Mouse (Mus musculus) limb, embryonic 12.5 days (tissue): Measurements from ENCODE around the gene Gm38431. TPM values are rescaled to one million over a fixed set of nuclear protein-coding genes. Genes with fewer than 3 reads are reported as not detected.
"Not testable (repeated sequence)": the region's sequence is repeated elsewhere in the genome, so short reads cannot be mapped to it uniquely, and the experiment has no call there.

ENCODE experiments used
- ATAC-seq: fragments of 200-750 bp; cut with Nextera tagmentation; 2 replicates; pipeline ENCODE4 v1.8.0; 2017; ENCODE audit warnings: low read depth, moderate TSS enrichment; ENCODE audit not compliant: insufficient number of reproducible peaks, insufficient read depth, low FRiP score, low TSS enrichment
- H3K27ac ChIP-seq: fragments of 300-500 bp; sonication (generic); 2 replicates; pipeline ENCODE4 v1.5.1; 2016; ENCODE audit warnings: mild to moderate bottlenecking, moderate library complexity
- H3K27me3 ChIP-seq: fragments of 300-500 bp; sonication (generic); 2 replicates; pipeline ENCODE4 v1.6.1; 2016; ENCODE audit warnings: mild to moderate bottlenecking, moderate library complexity
- H3K36me3 ChIP-seq: fragments of 300-500 bp; sonication (generic); 2 replicates; pipeline ENCODE4 v1.6.1; 2016; ENCODE audit warnings: mild to moderate bottlenecking, moderate library complexity
- H3K4me1 ChIP-seq: fragments of 300-500 bp; sonication (generic); replicated peaks from 2 replicates; pipeline ENCODE4 v1.6.1; 2016
- H3K4me2 ChIP-seq: fragments of 300-500 bp; sonication (generic); 2 replicates; pipeline ENCODE4 v1.6.1; 2016; ENCODE audit warnings: mild to moderate bottlenecking, moderate library complexity
- H3K4me3 ChIP-seq: fragments of 300-500 bp; sonication (generic); replicated peaks from 2 replicates; pipeline ENCODE4 v1.5.1; 2016; ENCODE audit warnings: mild to moderate bottlenecking
- H3K9ac ChIP-seq: fragments of 300-500 bp; sonication (generic); replicated peaks from 2 replicates; pipeline ENCODE4 v1.6.1; 2016; ENCODE audit warnings: mild to moderate bottlenecking, moderate library complexity
- H3K9me3 ChIP-seq: fragments of 300-500 bp; sonication (generic); 2 replicates; pipeline ENCODE4 v1.6.1; 2016; ENCODE audit warnings: mild to moderate bottlenecking, moderate library complexity
- WGBS: fragments of 180-500 bp; shearing (Covaris S2); methylation state at CpG from one replicate; pipeline ENCODE4 v1.1.7; 2016; 5-methylcytosine and 5-hydroxymethylcytosine counted together
- polyA plus RNA-seq: library from polyadenylated mRNA; unstranded; fragments of >200 nt; fragmentation: Nextera tagmentation; extraction: Ambion mirVana; gene quantifications from 2 replicates; pipeline ENCODE4 v1.2.1, GENCODE M21; 2016

Gm38431 gene
- polyA plus RNA-seq, 1 experiment from 2014 or later = 2.8 TPM

- H3K4me3 ChIP-seq = peak within 1 kb of the TSS; percentile 87
- peaks cover 60% of the 10 kb centered on the region for H3K36me3 ChIP-seq
- H3K9ac ChIP-seq = peak within 1 kb of the TSS; percentile 88
- 3% methylated on average over 57 of the region's 58 CpGs for WGBS
- H3K9me3 ChIP-seq = no peaks in the 10 kb centered on the region
- peak within 1 kb of the TSS; percentile 62 for H3K27ac ChIP-seq
- peak; percentile 88 for ATAC-seq
- no peaks in the 10 kb centered on the region for H3K27me3 ChIP-seq
- H3K4me2 ChIP-seq = peak within 1 kb of the TSS; percentile 80
- H3K4me1 ChIP-seq = peaks cover 9% of the 10 kb centered on the region
Measured at GRCm38 (mm10) chr9:21073044-21073840, 18.6 kb downstream of the Gm38431 start, which contains the start of the genes Gm49373 and Fdx1l. Gene Gm49373 (minus strand): TSS chr9:21073096. Gene Fdx1l (minus strand): TSS chr9:21073614.

DNA sequence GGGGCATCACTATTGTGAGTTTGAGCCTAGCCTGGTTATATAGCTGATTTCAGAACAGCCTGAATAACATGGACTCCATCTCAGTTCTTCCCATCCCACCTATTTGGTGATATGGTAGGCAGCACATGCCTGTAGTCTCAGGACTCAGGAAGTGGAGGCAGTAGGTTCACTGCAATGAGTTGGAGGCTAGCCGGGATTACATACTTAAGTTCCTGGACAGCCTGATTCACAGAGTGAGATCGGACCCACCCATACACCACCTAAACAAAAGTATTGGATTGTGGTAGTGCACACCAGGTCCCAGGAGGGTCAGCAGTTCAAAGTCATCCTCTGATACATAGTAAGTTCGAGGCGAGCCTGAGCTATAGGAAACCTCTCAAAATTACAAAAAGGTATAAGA lies 19.2 kb downstream of the Gm38431 start:
- 14% methylated on average over 4 of the region's 4 CpGs for WGBS
- ATAC-seq = no peak
- H3K9ac ChIP-seq = peak overlapping the region; percentile 88
- peaks cover 9% of the 10 kb centered on the region for H3K4me1 ChIP-seq
- peak overlapping the region; percentile 80 for H3K4me2 ChIP-seq
- no peaks in the 10 kb centered on the region for H3K27me3 ChIP-seq
- 0 out of 2 replicates have a peak overlapping the region, but pooled peaks have one; percentile 29 for H3K27ac ChIP-seq
- H3K36me3 ChIP-seq = peaks cover 60% of the 10 kb centered on the region
- no peaks in the 10 kb centered on the region for H3K9me3 ChIP-seq
- peak overlapping the region; percentile 87 for H3K4me3 ChIP-seq

- no peak within 1 kb of the TSS for H3K4me3 ChIP-seq
- WGBS = 82% methylated on average over 27 of the region's 27 CpGs
- no peak within 1 kb of the TSS for H3K27ac ChIP-seq
- no peaks in the 10 kb centered on the region for H3K27me3 ChIP-seq
- ATAC-seq = no peak
- peaks cover 3% of the 10 kb centered on the region for H3K4me1 ChIP-seq
- no peak within 1 kb of the TSS for H3K4me2 ChIP-seq
- H3K9ac ChIP-seq = no peak within 1 kb of the TSS
- H3K36me3 ChIP-seq = peaks cover 64% of the 10 kb centered on the region
- H3K9me3 ChIP-seq = no peaks in the 10 kb centered on the region
Measured at GRCm38 (mm10) chr9:21067006-21067684, 24.7 kb downstream of the Gm38431 start, which contains the start of gene Zglp1. Gene Zglp1 (minus strand): TSS chr9:21067093.

- H3K4me1 ChIP-seq = no peaks in the 10 kb centered on the region
- H3K27me3 ChIP-seq = no peaks in the 10 kb centered on the region
- no peak overlapping the region for H3K9ac ChIP-seq
- ATAC-seq = no peak
- no peak overlapping the region for H3K4me3 ChIP-seq
- WGBS = 79% methylated on average over 2 of the region's 2 CpGs
- H3K36me3 ChIP-seq = peaks cover 51% of the 10 kb centered on the region
- H3K27ac ChIP-seq = no peak overlapping the region
- no peaks in the 10 kb centered on the region for H3K9me3 ChIP-seq
- H3K4me2 ChIP-seq = no peak overlapping the region
Measured at GRCm38 (mm10) chr9:21062928-21063327, 28.9 kb downstream of the Gm38431 start.

- 64% methylated on average over 10 of the region's 10 CpGs for WGBS
- Histone ChIP-seq H3K27me3 (no peaks in the 10 kb centered on the region), H3K36me3 (no peaks in the 10 kb centered on the region), H3K4me3 (no peak overlapping the region), H3K4me2 (no peak overlapping the region), H3K9me3 (no peaks in the 10 kb centered on the region; the same call in 1 of the 2 replicates), H3K9ac (no peak overlapping the region), H3K27ac (no peak overlapping the region), H3K4me1 (no peaks in the 10 kb centered on the region)
- no peak for ATAC-seq
Measured at GRCm38 (mm10) chr9:21051578-21051977, 40.2 kb downstream of the Gm38431 start.

- peaks cover 11% of the 10 kb centered on the region for H3K27me3 ChIP-seq
- no peaks in the 10 kb centered on the region for H3K36me3 ChIP-seq
- 0 out of 2 replicates have a peak, but pooled peaks cover 2% of the 10 kb centered on the region for H3K4me1 ChIP-seq
- ATAC-seq = no peak
- no peak overlapping the region for H3K27ac ChIP-seq
- 82% methylated on average over 3 of the region's 3 CpGs for WGBS
- H3K9me3 ChIP-seq = no peaks in the 10 kb centered on the region; the same call in 1 of the 2 replicates
- no peak overlapping the region for H3K4me2 ChIP-seq
- no peak overlapping the region for H3K4me3 ChIP-seq
- H3K9ac ChIP-seq = no peak overlapping the region
Measured at GRCm38 (mm10) chr9:21045235-21045634, 46.6 kb downstream of the Gm38431 start.

- not testable (repeated sequence) for H3K36me3 ChIP-seq, H3K9ac ChIP-seq, H3K27ac ChIP-seq, H3K4me2 ChIP-seq, H3K9me3 ChIP-seq, ATAC-seq, H3K4me1 ChIP-seq, H3K4me3 ChIP-seq
- WGBS = 73% methylated on average over 1 of the region's 1 CpGs
- peaks cover 16% of the 10 kb centered on the region for H3K27me3 ChIP-seq
Measured at GRCm38 (mm10) chr9:21044785-21045184, 47.0 kb downstream of the Gm38431 start.

GRCm38 (mm10) chr9:21043563-21043962 lies 48.2 kb downstream of the Gm38431 start:
- ATAC-seq = no peak
- H3K27me3 ChIP-seq = peaks cover 28% of the 10 kb centered on the region
- H3K4me1 ChIP-seq = 0 out of 2 replicates have a peak, but pooled peaks cover 2% of the 10 kb centered on the region
- peaks cover 5% of the 10 kb centered on the region; the same call in 1 of the 2 replicates for H3K9me3 ChIP-seq
- H3K36me3 ChIP-seq = no peaks in the 10 kb centered on the region
- H3K9ac ChIP-seq = no peak overlapping the region
- H3K4me2 ChIP-seq = no peak overlapping the region
- no peak overlapping the region for H3K27ac ChIP-seq
- H3K4me3 ChIP-seq = no peak overlapping the region
- 78% methylated on average over 4 of the region's 4 CpGs for WGBS

DNA sequence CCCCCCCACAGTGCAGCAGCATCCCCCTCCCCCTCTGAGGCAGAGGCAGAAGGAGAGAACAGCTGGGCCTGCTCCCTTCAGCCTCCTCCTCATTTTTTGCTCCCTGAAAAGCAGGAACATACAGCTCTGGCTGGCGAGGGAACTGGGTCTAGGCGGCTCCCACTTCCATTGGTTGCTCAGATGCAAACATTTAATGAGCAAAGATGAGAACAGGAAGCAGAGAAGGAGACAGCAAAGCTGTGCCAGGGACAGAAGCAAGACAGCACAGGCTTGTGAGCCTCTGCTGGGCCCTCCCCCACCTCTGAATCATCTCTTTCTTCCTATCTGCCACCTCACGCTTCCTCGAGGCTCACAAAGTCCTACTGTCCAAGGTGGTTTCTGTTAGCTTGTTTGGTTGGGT lies 50.5 kb downstream of the Gm38431 start:
- WGBS = 50% methylated on average over 4 of the region's 4 CpGs
- Histone ChIP-seq H3K4me1 (peaks cover 16% of the 10 kb centered on the region), H3K9ac (no peak overlapping the region), H3K4me2 (no peak overlapping the region), H3K27me3 (peaks cover 51% of the 10 kb centered on the region), H3K36me3 (no peaks in the 10 kb centered on the region), H3K9me3 (peaks cover 5% of the 10 kb centered on the region; the same call in 1 of the 2 replicates), H3K27ac (no peak overlapping the region), H3K4me3 (no peak overlapping the region)
- ATAC-seq = no peak

DNA sequence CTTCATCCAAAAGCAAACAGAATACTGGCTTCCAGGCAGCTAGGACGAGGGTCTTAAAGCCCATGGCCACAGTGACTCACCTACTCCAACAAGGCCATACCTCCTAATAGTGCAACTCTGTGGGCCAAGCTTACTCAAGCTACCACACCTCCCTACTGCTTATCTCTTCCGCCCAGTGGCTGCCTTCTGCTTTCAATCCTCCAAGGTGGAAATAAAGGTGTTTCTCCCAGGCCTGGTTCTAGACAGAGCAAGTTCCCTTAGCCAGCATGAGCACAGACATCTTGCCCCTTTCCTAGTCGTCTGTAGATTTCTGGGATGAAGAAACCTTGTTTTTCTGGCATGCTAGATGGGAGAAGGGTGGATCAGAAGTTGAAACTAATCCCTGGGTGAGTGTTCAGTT lies 52.0 kb downstream of the Gm38431 start:
- no peak overlapping the region for H3K9ac ChIP-seq
- H3K4me1 ChIP-seq = peaks cover 17% of the 10 kb centered on the region
- 70% methylated on average over 3 of the region's 3 CpGs for WGBS
- H3K27me3 ChIP-seq = peaks cover 66% of the 10 kb centered on the region
- peaks cover 5% of the 10 kb centered on the region; the same call in 1 of the 2 replicates for H3K9me3 ChIP-seq
- H3K4me2 ChIP-seq = no peak overlapping the region
- H3K36me3 ChIP-seq = no peaks in the 10 kb centered on the region
- no peak for ATAC-seq
- no peak overlapping the region for H3K27ac ChIP-seq
- no peak overlapping the region for H3K4me3 ChIP-seq

- peak overlapping the region; percentile 57 for H3K9ac ChIP-seq
- H3K27me3 ChIP-seq = peaks cover 88% of the 10 kb centered on the region
- 2% methylated on average over 31 of the region's 31 CpGs for WGBS
- peak overlapping the region; percentile 65 for H3K4me2 ChIP-seq
- ATAC-seq = no peak
- H3K9me3 ChIP-seq = peaks cover 5% of the 10 kb centered on the region; the same call in 1 of the 2 replicates
- H3K4me3 ChIP-seq = peak overlapping the region; percentile 40
- peaks cover 34% of the 10 kb centered on the region for H3K4me1 ChIP-seq
- no peak overlapping the region; the same call in 1 of the 2 replicates for H3K27ac ChIP-seq
- H3K36me3 ChIP-seq = no peaks in the 10 kb centered on the region
Measured at GRCm38 (mm10) chr9:21037481-21037891, 54.3 kb downstream of the Gm38431 start.
